Mouse (Mus musculus): ENCODE data around the gene Adamtsl1.

The Adamtsl1 gene

DNA sequence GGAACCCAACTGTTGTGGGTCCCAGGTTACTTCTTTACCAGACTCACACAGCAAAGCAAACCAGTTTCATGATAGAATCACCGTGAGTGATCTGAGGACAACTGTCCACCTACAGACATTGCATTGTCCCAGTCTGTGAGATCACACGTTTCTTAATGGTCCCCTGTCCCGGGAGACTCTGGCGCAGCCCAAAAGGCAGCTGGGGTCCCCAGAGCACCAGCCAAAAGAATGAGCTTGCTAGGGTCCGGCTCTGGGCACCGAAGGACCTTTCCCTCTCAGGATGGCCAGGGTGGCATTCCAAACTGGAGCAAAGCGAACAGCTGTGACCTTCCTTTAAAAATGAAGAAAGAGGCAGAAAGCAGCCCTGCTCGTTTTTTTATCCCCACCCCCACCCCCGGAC, at the start of gene Adamtsl1:
TSS of gene Adamtsl1 (plus strand) at position 381 of the 400 bp plus-strand sequence.
- no peak for DNase-seq (ENCODE audit: extremely low read depth, insufficient read length, low spot score)

DNA sequence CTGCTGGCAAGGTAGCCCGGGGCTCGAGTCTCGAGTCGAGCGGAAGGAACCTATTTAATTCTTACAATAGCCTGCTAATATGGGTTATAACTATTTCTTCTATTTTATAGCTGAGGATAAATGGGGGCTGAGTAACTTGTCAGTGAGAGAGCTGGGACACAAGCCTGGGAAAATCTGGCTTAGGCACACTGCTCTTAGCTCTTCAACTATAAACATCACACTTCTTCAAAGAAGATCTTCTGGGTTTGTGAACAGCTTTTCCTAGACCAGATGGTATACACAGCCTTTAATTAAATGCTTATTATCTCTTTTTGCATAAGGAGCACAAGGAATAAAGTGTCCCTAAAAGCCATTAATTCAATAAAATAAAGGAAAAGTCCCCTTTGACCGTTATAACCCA, 30.4 kb upstream of the Adamtsl1 start:
- no peak for DNase-seq (ENCODE audit: extremely low read depth, insufficient read length, low spot score)

DNA sequence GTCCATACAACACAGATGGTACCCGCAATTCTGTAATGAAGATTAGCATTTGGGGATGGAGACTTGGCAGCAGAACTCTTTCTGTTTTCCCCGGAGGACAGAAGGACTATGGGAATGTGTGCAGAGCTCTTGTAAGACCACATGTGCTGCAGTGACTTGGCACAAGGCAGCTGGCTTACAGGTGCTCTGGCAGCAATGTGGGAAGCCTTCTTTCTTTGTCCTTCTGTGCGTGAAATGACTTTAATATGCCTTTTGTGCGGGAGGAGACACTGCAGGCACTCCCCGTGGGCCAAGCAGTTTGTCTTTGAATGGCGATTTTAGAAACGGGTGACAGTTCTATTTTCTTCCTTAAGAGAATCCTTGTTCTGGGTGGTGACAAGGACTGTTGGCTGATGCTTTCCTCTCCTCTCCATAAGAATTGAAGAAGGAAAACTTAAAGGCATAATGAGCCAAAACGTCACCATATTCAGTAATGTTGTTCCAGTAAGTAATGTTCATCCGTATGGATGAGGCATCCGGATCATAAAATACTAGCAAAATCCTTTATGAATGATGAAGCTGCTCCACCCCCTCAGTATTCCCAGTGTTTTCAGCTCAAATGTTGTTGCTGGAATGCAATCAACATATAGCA, 27.5 kb upstream of the Adamtsl1 start:
- DNase-seq (ENCODE audit: extremely low read depth, insufficient read length, low spot score), result no peak

DNA sequence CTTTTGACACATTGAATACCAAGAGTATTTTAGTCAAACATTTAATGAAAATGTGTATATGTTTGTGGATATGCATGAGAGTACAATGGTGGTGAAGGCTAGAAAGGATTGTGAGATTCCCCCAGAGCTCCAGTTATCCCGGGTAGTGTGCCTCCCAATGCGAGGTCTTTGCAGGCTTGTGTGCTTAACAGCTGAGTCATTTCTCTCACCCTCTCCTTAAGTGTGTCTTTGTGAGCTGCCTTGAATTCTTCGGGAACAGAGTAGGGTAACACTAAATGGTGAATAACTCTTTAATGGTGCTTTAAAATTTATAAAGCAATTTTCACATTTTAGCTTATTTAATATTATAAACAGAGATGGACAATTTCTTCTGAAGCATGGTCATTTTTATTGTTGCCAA, 8.3 kb upstream of the Adamtsl1 start:
- DNase-seq (ENCODE audit: extremely low read depth, insufficient read length, low spot score), result no peak

DNA sequence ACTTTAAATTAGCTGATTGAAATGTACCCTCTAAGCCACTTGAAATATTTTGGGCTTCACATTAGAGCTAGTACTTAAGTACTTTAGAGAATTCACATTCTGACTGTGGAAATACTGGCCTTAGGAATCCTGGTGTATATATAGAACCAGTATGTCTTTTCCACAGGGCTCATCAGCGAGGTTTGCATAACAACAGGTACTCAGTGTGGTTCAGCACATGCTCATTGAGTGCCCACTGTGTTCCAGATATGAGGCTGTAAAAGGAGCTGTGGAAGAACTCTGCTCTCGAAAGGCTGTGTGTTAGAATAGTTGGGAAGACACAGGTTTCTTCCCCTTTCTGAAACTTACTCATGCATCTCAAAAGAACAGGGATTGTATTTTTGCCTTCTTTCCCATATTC, 7.0 kb upstream of the Adamtsl1 start:
- no peak for DNase-seq (ENCODE audit: extremely low read depth, insufficient read length, low spot score)

DNA sequence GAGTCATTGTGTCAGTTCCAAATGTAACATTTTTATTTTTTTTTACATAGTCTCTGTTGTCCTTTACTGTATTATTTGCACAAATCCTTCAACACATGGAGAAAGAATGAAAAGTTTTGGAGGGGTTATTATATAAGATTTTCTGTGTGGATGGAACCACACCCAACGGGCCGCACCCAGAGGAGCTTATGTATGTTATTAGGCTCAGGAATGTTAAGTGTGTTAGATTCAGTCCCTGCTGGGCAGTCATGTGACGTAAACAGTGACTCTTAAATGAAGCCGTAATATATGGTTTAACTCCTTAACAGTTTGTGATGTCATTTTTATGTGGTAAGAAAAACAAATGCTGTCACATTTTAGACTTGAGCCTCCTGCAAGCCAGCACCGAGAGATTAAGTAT, 6.5 kb upstream of the Adamtsl1 start:
- DNase-seq (ENCODE audit: extremely low read depth, insufficient read length, low spot score), result no peak

DNA sequence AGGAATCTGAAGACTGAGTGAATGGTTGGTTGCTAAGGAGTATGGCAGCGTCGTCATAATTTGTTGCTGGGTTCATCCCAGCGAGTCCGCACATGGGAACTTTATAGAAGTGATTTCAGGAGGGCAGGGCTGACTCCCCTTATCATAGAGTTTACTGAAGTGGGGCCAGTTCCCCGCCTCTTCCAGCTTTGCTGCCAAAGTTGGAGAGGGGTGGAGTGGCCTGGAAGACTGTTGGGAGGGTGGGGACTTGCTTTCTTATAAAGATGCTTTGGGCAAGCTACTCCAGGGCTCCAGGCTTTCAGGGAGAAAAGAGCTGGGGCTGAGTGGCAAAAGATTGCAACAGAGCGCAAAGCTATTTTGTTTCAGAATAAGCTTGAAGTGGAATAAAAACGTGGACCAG, 684 bp upstream of the Adamtsl1 start:
- no peak for DNase-seq (ENCODE audit: extremely low read depth, insufficient read length, low spot score)

DNA sequence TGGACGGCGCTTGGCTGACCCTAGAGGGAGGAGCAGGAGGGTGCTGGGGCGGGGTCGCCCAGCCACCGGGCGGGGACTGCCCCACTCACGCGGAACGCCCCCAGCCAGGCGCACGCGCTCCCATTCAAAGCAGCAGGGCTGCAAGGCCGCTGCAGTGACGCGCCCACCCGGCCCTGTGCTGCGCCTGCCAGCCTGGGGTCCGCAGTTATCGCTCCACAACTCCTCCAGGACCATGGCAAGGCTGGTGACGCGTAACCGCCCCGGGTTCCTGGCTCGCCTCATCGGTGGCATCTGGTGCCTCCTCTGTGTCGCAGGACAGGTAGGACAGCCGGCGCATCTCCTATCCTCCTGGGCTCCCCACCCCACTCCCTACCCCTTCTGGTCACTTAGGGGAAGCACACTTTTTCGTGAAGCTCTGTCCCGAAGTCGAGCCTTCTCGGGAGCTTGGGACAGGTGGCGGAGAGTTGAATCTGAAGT, 271 bp downstream of the Adamtsl1 start:
- peak; percentile 11 for DNase-seq (ENCODE audit: extremely low read depth, insufficient read length, low spot score)

DNA sequence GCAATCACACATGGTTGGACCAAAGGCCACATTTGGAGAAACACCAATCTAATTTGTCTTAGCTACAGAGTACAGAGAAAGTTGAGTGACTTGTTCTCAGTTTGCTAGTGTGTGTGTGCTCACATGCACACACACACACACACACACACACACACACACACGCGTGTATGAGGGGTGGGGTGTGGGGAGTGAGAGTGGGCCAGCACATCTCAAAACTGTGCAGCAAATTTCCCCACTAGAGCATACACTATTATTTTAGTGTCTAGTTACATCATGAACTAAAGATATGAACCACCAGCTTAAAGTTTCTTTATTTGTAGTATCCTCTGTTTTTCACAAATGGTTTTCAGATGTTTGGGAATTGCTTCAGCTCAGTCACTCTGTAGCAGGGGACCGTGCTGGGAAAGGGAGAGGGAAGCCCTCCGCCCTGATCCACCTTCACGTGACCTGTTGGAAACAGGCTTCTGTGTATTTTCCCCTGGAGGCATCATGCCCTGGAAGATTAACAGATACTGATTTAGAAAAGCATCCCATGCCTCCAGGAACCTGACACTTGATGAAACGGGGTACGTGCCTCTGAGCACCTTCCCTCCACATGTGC, 13.1 kb downstream of the Adamtsl1 start:
- no peak for DNase-seq (ENCODE audit: extremely low read depth, insufficient read length, low spot score)

DNA sequence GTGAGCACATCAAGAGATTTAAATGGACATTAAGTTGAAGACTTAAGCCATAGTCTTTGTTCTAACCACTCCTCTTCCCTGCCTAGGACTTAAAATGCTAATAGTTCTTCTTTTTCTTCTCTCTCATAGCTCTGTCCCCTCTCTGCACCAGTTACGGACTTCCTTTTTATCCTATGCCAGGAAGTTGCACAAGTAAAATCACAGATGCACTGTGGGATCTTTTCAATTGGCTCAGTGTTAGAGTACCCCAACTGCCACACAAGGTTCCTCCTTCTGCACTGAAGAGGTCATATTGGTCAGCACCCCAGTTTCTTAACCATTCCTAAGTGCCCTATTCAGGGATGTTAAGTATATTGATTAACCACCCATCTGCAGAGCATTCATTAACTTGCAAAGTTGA, 15.9 kb downstream of the Adamtsl1 start:
- no peak for DNase-seq (ENCODE audit: extremely low read depth, insufficient read length, low spot score)

DNA sequence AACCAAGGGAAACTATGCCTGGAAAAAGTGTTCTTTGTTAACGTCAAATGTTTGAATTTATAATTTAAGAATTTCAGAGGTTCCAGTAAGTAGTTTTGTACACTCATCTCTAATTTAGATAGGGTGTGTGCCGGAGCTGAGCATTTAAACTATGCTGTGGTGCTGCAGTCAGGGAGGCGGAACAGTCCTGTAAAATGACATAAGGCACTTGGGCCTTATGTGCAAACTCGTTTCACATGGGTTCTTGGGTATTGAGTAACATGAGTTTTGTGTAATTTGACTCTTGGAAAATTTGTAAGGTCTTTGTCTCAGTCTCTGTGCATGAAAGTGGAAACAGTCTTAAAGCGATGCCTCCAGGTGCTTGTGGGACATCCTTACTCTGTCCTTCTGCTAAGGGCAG, 25.7 kb downstream of the Adamtsl1 start:
- no peak for DNase-seq (ENCODE audit: extremely low read depth, insufficient read length, low spot score)

DNA sequence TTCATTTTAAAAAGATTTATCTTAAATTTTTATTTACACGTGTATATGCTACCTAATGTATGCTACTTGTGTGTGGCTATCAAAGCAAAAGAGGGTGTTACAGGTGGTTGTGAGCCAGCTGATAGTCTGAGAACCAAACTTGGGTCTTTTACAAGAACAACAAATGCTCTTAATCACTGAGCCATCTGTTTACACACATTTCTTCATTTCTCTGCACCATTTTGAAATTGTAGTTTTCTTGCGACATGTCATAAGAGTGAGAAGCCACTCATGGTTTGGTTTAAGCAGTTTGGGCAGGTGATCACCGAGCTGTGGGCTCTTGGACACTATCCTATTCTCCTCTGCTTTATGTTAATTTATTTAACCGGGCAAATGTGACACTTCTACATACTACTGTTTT, 29.2 kb downstream of the Adamtsl1 start:
- DNase-seq (ENCODE audit: extremely low read depth, insufficient read length, low spot score), result no peak

DNA sequence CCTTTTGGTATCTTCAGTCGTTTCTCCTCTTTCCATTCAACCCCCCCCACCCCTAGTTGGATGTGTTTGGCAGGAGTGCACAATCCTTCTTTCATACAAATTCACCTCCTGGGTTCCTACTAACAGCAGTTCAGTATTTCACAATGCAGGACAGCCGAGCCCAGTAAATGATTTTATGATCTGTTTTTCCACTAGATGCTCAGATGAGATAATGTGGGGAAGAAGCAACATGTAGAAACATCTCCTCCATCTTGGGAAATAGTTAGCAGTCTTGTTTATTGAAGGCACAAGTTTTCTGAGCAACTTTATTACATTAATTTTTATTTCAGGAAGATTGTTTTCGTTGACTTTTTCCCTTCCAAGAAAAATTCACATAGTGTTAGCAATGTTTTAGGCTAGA, 40.7 kb downstream of the Adamtsl1 start:
- DNase-seq (ENCODE audit: extremely low read depth, insufficient read length, low spot score), result no peak

DNA sequence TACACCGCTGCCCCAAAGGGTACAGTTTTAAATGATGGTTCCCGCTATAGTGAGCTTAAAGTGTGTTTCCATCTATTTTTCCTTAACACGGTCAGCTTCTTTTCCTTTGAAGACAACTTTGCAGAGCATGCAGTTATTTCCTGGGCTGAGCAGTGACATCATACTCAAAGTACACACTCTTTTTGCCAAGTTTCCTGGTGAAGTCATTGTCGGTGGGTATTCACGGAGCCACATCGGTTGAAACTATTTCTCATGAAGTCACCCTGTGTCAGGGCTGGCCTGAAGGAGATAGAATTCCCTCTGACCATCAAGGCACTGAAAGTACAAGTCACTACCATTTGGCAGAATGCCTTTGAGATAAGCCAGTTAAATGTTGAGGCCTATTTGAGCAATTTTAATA, 45.8 kb downstream of the Adamtsl1 start:
- no peak for DNase-seq (ENCODE audit: extremely low read depth, insufficient read length, low spot score)

DNA sequence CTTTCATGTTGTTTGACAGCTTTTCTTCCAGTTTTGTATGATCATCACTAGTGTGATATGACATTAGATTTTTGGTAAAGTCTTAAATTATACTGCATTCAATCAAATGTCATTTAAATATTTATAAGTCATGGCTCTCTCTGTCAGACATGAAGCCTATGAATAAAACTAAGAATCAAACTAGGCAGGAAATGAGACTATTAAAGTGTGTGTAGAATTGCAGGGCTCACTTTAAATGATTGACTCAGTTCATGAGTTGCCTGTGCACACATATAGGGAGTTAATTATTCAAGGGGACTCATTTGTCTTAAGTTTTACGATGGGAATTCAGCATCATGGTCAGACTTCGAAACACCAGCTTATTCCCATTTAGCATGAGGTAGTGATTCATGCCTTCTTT, 71.5 kb downstream of the Adamtsl1 start:
- DNase-seq (ENCODE audit: extremely low read depth, insufficient read length, low spot score), result no peak

DNA sequence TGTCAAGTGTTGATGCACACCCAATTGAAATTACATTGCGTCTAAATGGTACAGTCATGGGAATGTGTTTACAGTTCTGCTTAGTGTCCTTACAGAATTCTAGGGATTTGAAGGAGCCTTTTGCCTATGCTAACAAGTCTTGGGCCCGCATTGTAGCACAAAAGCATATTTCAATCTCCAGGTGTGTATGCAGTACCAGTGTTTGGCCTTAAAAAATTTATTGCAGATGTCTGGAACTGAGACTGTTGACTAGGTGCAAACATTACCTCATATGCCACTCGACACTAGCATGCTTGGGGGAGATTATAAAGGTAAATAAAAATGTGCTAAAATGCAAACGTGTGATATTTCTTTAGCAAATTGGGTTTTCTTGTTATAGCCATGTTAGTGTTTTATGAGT, 75.0 kb downstream of the Adamtsl1 start:
- DNase-seq (ENCODE audit: extremely low read depth, insufficient read length, low spot score), result no peak

DNA sequence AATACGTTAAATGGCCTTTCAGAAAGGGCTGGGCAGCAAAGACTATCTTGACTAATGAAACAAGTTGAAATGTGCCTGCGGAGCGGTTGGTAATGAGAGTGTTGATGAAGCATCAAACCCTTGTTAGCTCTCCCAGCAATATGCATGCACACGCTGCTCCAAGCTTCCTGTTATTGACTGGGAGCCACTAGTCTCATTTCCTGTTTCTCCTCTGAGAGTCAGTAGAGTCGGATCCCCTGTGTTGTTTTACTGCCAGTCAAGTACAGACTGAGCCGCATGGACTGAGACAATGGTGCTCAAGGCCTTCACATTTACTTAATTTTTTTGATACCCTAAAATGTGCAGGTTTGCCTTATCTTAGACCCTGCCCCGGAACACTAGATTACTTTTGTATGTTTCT, 77.1 kb downstream of the Adamtsl1 start:
- no peak for DNase-seq (ENCODE audit: extremely low read depth, insufficient read length, low spot score)

DNA sequence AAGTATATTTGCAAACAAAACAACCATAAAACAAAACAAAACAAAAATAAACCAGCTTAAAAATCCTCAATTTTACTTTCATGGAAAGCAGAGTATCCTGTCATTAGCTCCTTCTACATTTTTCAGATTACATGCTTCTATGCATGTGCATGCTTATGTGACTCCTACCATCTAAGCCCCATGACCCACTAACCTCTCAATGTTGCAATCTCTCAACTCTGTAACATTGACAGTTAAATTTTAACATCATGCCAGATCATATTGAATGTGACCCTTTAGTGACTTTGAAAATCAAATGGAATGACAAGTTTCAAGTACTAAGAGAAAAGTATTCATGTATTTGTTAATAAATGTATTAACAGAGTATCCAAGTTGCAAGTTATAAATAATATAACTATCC, 80.2 kb downstream of the Adamtsl1 start:
- DNase-seq (ENCODE audit: extremely low read depth, insufficient read length, low spot score), result no peak

DNA sequence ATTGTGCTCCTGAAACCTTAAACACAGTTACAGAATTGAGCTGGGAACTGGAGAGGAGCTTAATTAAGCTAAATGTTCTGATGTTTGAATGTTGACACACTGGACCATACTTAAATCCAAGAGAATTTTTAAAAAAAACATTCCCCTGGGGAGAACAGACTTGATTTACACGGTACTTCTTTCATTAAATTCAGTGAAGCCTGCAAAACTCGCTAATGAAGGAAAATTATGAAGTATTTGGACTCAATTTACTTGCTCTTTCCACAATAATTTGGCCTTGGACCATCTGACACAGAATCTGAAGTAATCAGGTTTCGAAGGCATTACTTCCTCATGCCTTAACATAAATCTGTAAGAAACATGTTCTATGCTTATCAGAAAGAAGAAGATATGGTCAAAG, 99.4 kb downstream of the Adamtsl1 start:
- DNase-seq (ENCODE audit: extremely low read depth, insufficient read length, low spot score), result no peak

DNA sequence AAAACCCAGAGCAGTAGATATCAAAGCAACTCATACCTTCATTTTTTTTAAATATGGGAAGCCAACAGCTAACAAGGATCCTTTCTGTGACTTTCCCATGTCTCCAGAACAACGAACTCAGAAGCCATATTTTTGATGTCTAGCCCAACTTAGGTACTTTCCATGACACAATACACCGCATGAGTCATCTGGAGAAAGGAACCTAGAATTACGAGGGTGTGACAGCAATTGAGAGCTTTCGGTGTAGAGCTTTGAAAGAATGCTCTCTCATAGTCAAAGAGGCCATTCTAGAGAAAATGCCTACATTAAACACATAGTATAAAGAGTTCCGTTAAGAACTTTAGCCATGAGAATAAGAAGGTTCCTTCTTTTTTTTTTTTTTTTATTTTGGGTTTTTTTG, 104.8 kb downstream of the Adamtsl1 start:
- no peak for DNase-seq (ENCODE audit: extremely low read depth, insufficient read length, low spot score)

DNA sequence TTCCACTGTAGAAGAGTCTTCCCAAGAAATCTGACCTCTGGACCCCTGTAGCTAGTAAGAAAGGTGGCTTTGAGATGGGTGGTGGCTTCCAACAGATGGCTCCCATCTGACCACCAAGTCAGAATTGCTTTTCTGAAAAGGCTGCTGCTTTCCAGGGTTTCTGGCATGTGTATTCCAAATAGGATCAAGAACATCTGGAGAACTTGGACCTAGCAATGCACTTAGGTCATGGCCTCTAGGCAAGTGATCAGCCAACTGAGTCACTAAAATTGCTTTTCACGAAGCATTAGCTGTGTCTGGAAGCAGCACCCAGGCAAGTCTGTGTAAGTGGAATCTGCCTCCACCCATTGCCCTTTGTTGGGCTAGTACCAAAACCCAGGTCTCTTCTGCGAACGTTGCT, 105.3 kb downstream of the Adamtsl1 start:
- no peak for DNase-seq (ENCODE audit: extremely low read depth, insufficient read length, low spot score)

DNA sequence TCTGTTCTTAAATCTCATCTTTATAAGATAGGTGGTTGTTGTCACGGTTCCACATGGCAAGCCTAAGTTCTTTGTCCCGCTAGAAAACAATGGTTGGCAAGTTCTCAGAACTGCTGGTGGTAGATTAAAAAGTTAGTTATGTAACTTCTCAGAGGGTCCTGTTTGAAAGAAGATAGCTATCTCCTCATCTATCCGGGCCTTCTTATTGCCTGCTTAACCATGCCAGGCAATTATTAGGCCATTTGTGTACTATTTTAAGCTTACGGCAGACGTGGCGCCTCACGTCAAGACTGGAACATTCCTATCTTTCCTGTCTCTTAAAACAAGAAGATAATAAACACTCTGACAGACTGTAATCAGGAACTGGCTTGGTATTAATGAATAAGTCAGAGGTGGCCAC, 115.4 kb downstream of the Adamtsl1 start:
- no peak for DNase-seq (ENCODE audit: extremely low read depth, insufficient read length, low spot score)

DNA sequence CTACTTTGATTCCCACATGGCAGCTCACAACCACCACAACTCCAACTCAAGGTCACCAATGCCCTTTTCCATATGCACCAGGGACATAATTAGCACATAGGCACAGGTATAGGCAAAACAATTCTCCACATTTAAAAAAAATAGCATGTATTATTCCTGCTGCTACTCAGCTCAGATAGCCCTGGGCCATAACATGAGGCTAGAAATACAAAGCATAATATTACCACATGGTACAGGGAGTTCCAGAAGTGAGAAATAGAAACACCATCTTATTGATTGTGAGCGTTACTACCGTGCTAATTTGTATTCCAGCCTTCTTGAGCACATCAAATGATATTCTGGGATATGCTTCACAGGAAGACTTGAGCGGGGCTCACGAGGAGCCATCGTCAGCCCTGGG, 155.3 kb downstream of the Adamtsl1 start:
- no peak for DNase-seq (ENCODE audit: extremely low read depth, insufficient read length, low spot score)

Measured in 3134 (cell line).